Mouse (Mus musculus) limb, embryonic 11.5 days (tissue): ENCODE data around the gene Dnaic2. TPM values are rescaled to one million over a fixed set of nuclear protein-coding genes. Genes with fewer than 3 reads are reported as not detected.
A peak's percentile ranks its signal among the peaks of the same experiment; 100 is the strongest.

Experiments
- ATAC-seq: fragments of 200-750 bp; cut with Nextera tagmentation; 2 replicates; pipeline ENCODE4 v1.8.0; 2017; ENCODE audit warnings: low read depth; ENCODE audit not compliant: insufficient number of reproducible peaks, low FRiP score, low TSS enrichment
- DNase-seq: peaks from one replicate; pipeline ENCODE4 v3.0.0-alpha.2; 2015; ENCODE audit warnings: low spot score
- H3K27ac ChIP-seq: fragments of 300-500 bp; sonication (generic); replicated peaks from 2 replicates; pipeline ENCODE4 v1.5.1; 2014; ENCODE audit warnings: low read depth, mild to moderate bottlenecking, low read length
- H3K27me3 ChIP-seq: fragments of 300-500 bp; sonication (generic); 2 replicates; pipeline ENCODE4 v1.6.1; 2014; ENCODE audit warnings: mild to moderate bottlenecking, low read length, mixed read lengths; ENCODE audit not compliant: control insufficient read depth, insufficient read depth
- H3K36me3 ChIP-seq: fragments of 300-500 bp; sonication (generic); 2 replicates; pipeline ENCODE4 v1.6.1; 2014; ENCODE audit warnings: mild to moderate bottlenecking, low read length, moderate library complexity, mixed read lengths; ENCODE audit not compliant: control insufficient read depth, insufficient read depth
- H3K4me1 ChIP-seq: fragments of 300-500 bp; sonication (generic); 2 replicates; pipeline ENCODE4 v1.6.1; 2014; ENCODE audit warnings: low read length, mixed read lengths; ENCODE audit not compliant: control insufficient read depth, insufficient read depth
- H3K4me2 ChIP-seq: fragments of 300-500 bp; sonication (generic); 2 replicates; pipeline ENCODE4 v1.6.1; 2014; ENCODE audit warnings: low read depth, mild to moderate bottlenecking, moderate library complexity; ENCODE audit not compliant: severe bottlenecking
- H3K4me3 ChIP-seq: fragments of 300-500 bp; sonication (generic); 2 replicates; pipeline ENCODE4 v1.5.1; 2014; ENCODE audit warnings: low read depth, low read length
- H3K9ac ChIP-seq: fragments of 300-500 bp; sonication (generic); 2 replicates; pipeline ENCODE4 v1.6.1; 2014; ENCODE audit warnings: mild to moderate bottlenecking, low read length
- H3K9me3 ChIP-seq: fragments of 300-500 bp; sonication (generic); 2 replicates; pipeline ENCODE4 v1.6.1; 2016; ENCODE audit warnings: low read length; ENCODE audit not compliant: control insufficient read depth
- WGBS: fragments of 180-500 bp; shearing (Covaris S2); extraction: QIAGEN DNeasy Blood & Tissue Kit; methylation state at CpG from one replicate; pipeline ENCODE4 v1.1.7; 2014; 5-methylcytosine and 5-hydroxymethylcytosine counted together
- polyA plus RNA-seq: library from polyadenylated mRNA; unstranded; fragments of >200 nt; fragmentation: Nextera tagmentation; extraction: Ambion mirVana; gene quantifications from 2 replicates; pipeline ENCODE4 v1.2.1, GENCODE M21; 2014

The Dnaic2 gene
- polyA plus RNA-seq, 1 experiment from 2014 or later = 0.20 TPM

DNA sequence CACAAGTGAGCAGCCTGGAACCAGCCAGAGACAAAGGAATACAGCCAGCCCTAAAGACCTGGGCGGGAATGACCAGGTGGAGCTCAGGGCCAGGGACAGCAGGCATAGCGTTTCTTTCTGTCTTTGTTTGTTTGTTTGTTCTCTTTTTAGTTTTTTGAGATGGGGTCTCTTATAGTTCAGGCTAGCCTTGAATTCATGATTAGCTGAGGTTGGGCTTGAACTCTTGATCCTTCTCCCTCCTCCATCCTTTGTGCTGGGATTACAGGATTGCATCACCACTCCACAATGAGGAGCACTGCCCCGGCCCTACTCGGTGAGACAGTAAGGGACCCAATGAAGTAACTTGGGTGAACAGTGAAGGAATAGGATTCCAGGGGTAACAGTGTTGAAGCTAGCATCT is 67.5 kb downstream of the Dnaic2 start:
- no peaks in the 10 kb centered on the region for H3K9me3 ChIP-seq
- H3K27ac ChIP-seq = no peak overlapping the region
- WGBS = 53% methylated on average over 4 of the region's 4 CpGs
- no peak overlapping the region for H3K9ac ChIP-seq
- ATAC-seq (no peak), DNase-seq (no peak)
- H3K4me1 ChIP-seq = peaks cover 23% of the 10 kb centered on the region
- no peaks in the 10 kb centered on the region for H3K36me3 ChIP-seq
- H3K27me3 ChIP-seq = peaks cover 46% of the 10 kb centered on the region
- H3K4me3 ChIP-seq = no peak overlapping the region
- no peak overlapping the region for H3K4me2 ChIP-seq

DNA sequence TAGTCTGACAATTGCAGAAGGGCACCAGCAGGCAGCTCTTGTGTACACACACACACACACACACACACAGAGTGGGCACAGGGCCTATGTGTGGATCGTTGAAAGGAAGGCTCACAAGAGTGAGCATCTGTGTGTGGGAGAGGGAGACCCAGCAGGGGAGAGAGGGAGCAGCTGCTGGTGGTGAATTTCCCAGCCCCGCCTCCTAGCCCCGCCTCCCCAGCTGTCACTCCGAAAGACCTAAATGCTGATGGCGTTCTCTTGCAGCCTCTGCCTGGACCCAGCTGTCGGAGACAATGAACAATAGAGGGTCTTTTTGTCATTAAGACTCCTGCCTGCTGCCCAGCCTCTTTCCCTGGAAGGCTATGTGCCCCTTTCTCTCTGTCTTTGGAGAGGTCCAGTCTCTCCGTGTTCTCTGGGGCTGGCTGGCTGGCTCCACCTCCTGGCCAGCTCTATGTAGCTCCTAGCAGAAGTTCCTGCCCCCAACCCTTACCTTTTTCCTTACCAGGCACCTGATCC is 68.1 kb downstream of the Dnaic2 start:
- Histone ChIP-seq H3K9ac (no peak overlapping the region), H3K4me2 (peak overlapping the region; percentile 50), H3K36me3 (no peaks in the 10 kb centered on the region), H3K27me3 (peaks cover 40% of the 10 kb centered on the region), H3K4me1 (peaks cover 23% of the 10 kb centered on the region), H3K27ac (no peak overlapping the region), H3K4me3 (0 out of 2 replicates have a peak overlapping the region, but pooled peaks have one; percentile 20), H3K9me3 (no peaks in the 10 kb centered on the region)
- ATAC-seq (peak; percentile 68), DNase-seq (peak; percentile 67)
- under 1% methylated on average over 7 of the region's 7 CpGs for WGBS

DNA sequence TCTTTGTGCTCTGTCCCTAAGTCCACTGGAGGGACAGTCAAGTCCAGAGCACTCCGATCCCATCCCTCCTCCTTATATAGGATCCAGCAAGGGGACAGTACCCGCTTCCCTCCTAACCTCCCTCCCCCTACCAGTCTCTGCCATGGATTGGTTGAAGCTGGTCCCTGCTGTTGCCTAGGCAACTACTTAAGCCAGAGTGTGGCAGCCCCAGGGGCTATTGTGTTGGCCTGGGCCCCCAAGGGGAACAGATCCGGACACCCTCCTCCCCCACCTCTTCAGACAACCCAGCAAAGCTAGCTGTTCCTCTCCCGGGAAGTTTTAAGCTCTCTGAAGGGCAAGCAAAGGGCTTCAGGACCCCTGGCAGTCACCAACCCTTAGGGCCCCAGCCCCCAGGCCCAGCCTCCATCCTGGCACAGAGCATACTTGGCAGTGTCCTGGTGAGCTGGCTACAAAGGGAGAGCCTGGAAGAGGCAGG is 68.7 kb downstream of the Dnaic2 start, which contains the start of gene Btbd17:
TSS of gene Btbd17 (minus strand) at position 98 of the 475 bp plus-strand sequence.
- H3K4me2 ChIP-seq = peak within 1 kb of the TSS; percentile 50
- WGBS = 9% methylated on average over 4 of the region's 4 CpGs
- H3K4me3 ChIP-seq = 0 out of 2 replicates have a peak within 1 kb of the TSS, but pooled peaks have one; percentile 20
- no peaks in the 10 kb centered on the region for H3K9me3 ChIP-seq
- ATAC-seq (no peak), DNase-seq (no peak)
- no peak within 1 kb of the TSS for H3K9ac ChIP-seq
- H3K36me3 ChIP-seq = no peaks in the 10 kb centered on the region
- no peak within 1 kb of the TSS for H3K27ac ChIP-seq
- peaks cover 34% of the 10 kb centered on the region for H3K27me3 ChIP-seq
- peaks cover 23% of the 10 kb centered on the region for H3K4me1 ChIP-seq

DNA sequence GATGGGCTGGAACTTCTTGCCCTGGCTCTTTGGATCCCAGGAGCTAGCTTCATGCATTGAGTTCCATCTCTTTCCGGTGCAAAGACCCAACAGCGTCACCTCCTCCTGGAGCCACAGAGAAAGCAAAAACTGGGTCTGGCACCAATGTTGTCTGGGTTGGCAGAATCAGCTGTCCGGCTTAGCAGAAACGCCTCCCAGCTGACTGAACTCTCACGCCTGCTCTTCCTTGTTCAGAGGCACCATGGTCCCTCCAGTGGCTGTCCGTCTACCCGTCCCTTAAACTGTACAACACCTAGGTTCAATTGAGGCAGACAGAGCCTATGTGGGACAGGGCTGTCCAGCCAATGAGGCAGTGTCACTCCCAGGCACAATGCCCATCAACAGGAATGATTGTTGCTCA is 70.0 kb downstream of the Dnaic2 start:
- Histone ChIP-seq H3K9ac (no peak overlapping the region), H3K36me3 (no peaks in the 10 kb centered on the region), H3K4me2 (no peak overlapping the region), H3K4me3 (no peak overlapping the region), H3K4me1 (peaks cover 13% of the 10 kb centered on the region), H3K27me3 (peaks cover 21% of the 10 kb centered on the region), H3K27ac (no peak overlapping the region), H3K9me3 (no peaks in the 10 kb centered on the region)
- DNase-seq = no peak
- whole genome bisulfite sequencing = 89% methylated on average over 7 of the region's 7 CpGs
- ATAC-seq = no peak

DNA sequence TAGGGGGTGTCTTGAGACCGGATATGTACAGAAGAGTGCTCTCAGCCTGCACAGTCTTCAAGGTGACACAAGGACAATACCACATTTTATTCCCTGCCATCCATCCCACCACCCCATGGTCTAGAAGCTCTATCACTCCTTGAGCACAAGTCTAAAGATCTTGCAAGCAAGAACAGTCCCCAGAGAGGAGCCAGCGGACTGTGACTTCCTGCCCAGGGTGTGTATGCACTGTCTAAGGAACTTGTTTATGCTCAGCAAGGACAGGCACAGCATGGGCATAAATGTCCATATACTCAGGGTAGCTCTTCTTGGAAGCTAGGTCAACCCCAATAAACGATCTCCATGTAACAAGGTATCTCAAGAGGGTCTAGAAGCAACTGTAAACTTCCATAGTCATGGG is 70.8 kb downstream of the Dnaic2 start:
- H3K4me2 ChIP-seq = no peak overlapping the region
- H3K36me3 ChIP-seq = no peaks in the 10 kb centered on the region
- WGBS = 92% methylated on average over 3 of the region's 3 CpGs
- DNase-seq (no peak), ATAC-seq (no peak)
- H3K9me3 ChIP-seq = no peaks in the 10 kb centered on the region
- H3K9ac ChIP-seq = no peak overlapping the region
- H3K4me3 ChIP-seq = no peak overlapping the region
- peaks cover 13% of the 10 kb centered on the region for H3K27me3 ChIP-seq
- peaks cover 14% of the 10 kb centered on the region for H3K4me1 ChIP-seq
- H3K27ac ChIP-seq = no peak overlapping the region

DNA sequence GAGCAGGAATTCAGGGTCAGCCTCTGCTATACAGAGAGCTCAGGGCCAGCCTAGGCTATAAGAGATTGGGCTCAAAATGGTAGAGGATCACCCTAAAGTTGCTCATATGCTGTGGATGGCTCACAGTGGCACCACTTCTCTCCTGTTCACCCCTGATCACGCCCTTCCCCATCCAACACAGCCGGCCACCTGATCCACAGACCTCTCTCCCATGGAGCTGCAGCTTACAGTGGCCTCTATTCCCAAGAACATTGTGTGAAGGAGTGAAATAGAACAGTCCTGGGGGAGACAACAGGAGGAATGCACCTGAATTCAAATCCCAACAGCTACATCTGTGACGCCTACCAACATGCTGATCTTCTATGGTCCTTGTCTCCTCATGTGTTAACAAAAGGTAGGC is 71.4 kb downstream of the Dnaic2 start, which contains the start of gene Gpr142:
TSS of gene Gpr142 (plus strand) at position 301 of the 400 bp plus-strand sequence.
- WGBS = 93% methylated on average over 3 of the region's 3 CpGs
- Histone ChIP-seq H3K4me3 (no peak within 1 kb of the TSS), H3K9me3 (no peaks in the 10 kb centered on the region), H3K4me1 (peaks cover 17% of the 10 kb centered on the region), H3K4me2 (no peak within 1 kb of the TSS), H3K9ac (no peak within 1 kb of the TSS), H3K27me3 (peaks cover 7% of the 10 kb centered on the region), H3K27ac (no peak within 1 kb of the TSS), H3K36me3 (no peaks in the 10 kb centered on the region)
- no peak for DNase-seq
- no peak for ATAC-seq

DNA sequence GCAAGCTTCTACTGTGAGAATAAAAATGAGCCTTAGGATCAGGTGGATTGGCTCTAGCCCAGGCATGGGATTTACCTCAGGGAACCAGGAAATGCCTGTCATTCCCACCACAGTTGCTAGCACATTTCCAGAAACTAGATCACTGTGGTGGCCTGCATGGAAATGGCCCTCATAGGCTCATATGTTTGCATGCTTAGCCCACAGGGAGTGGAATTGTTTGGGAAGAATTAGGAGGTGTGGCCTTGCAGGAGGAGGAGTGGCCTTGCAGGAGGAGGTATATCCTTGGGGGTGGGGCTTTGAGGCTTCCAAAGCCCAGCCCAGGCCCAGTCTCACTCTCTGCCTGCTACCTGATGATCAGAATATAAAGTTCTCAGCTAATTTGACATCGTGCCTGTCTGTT is 74.7 kb downstream of the Dnaic2 start:
- Histone ChIP-seq H3K4me2 (no peak overlapping the region), H3K27ac (no peak overlapping the region), H3K27me3 (no peaks in the 10 kb centered on the region), H3K4me3 (no peak overlapping the region), H3K9ac (no peak overlapping the region), H3K9me3 (no peaks in the 10 kb centered on the region), H3K4me1 (peaks cover 7% of the 10 kb centered on the region; the same call in 1 of the 2 replicates), H3K36me3 (no peaks in the 10 kb centered on the region)
- 86% methylated on average over 1 of the region's 1 CpGs for WGBS
- no peak for DNase-seq
- no peak for ATAC-seq

DNA sequence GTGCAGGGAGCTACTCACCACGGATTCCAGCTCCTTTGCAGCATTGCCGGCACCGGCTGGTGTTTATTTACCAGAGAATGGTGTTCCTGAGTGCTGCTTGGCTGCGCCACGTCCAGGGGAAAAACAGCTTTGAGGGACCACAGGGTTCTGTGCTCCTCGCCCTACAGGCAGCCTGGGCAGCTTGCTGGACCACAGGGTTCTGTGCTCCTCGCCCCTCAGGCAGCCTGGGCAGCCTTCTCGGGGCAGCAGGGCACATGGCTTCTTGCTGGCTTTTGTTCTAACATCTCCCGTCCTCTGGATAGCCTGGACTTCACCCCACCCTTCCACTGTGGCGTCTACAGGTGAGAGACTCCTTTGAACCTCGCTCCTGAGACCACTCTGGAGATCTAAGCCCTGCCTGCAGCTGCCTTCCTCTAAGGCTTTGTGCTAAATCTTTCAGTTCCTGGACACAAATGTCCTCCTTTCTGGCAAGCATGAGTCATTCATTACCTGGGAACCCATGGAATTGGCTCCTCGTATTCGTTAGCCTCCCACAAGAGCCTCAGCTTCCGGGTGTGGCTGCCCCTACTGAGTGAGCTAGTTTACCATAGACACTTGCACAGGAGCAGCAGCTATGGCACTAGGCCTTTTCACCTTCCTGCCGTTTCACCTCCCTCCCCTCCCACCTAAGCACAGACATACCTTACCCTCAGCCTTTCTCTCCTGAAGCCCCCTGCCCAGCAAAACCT is 75.5 kb downstream of the Dnaic2 start:
- no peaks in the 10 kb centered on the region for H3K9me3 ChIP-seq
- H3K9ac ChIP-seq = 0 out of 2 replicates have a peak overlapping the region, but pooled peaks have one; percentile 22
- ATAC-seq = no peak
- no peak for DNase-seq
- WGBS = 58% methylated on average over 15 of the region's 15 CpGs
- no peak overlapping the region for H3K4me2 ChIP-seq
- no peak overlapping the region for H3K4me3 ChIP-seq
- peaks cover 7% of the 10 kb centered on the region; the same call in 1 of the 2 replicates for H3K4me1 ChIP-seq
- no peaks in the 10 kb centered on the region for H3K27me3 ChIP-seq
- no peaks in the 10 kb centered on the region for H3K36me3 ChIP-seq
- no peak overlapping the region for H3K27ac ChIP-seq
